Mouse (Mus musculus): ENCODE measurements at regions not wholly inside any gene's neighbourhood (a gene's known extent, or its start where the extent isn't known, plus 50 kb on each side); places are given as distances from the start of the nearest gene placed in this dataset.

- H3K27me3 ChIP-seq (replicated peaks) = no peaks in the 10 kb centered on the region
- ATAC-seq (ENCODE audit: low FRiP score, low read depth) = peak; percentile 45; the same call in 1 of the 2 replicates
- peak overlapping the region; percentile 50; the same call in 1 of the 2 replicates for H3K27ac ChIP-seq
- H3K36me3 ChIP-seq = no peaks in the 10 kb centered on the region
- no peak overlapping the region for H3K9ac ChIP-seq
- H3K9me3 ChIP-seq = no peaks in the 10 kb centered on the region
- H3K4me3 ChIP-seq = no peak overlapping the region
- WGBS = 23% methylated on average over 19 of the region's 19 CpGs
- peaks cover 11% of the 10 kb centered on the region for H3K4me1 ChIP-seq
- peak overlapping the region; percentile 26; the same call in 1 of the 2 replicates for H3K4me2 ChIP-seq (replicated peaks)
These were observed 236.7 kb downstream of the Gm10260 start for GRCm38 (mm10) chr13:97523523-97524412.

GRCm38 (mm10) chr13:97520988-97521547, 239.4 kb downstream of the Gm10260 start:
- Histone ChIP-seq H3K27me3 (replicated peaks) (no peaks in the 10 kb centered on the region), H3K4me3 (no peak overlapping the region), H3K9me3 (no peaks in the 10 kb centered on the region), H3K9ac (no peak overlapping the region), H3K4me1 (peaks cover 11% of the 10 kb centered on the region), H3K36me3 (no peaks in the 10 kb centered on the region), H3K4me2 (replicated peaks) (no peak overlapping the region), H3K27ac (no peak overlapping the region)
- WGBS = 90% methylated on average over 13 of the region's 13 CpGs
- ATAC-seq (ENCODE audit: low FRiP score, low read depth) = no peak

DNA sequence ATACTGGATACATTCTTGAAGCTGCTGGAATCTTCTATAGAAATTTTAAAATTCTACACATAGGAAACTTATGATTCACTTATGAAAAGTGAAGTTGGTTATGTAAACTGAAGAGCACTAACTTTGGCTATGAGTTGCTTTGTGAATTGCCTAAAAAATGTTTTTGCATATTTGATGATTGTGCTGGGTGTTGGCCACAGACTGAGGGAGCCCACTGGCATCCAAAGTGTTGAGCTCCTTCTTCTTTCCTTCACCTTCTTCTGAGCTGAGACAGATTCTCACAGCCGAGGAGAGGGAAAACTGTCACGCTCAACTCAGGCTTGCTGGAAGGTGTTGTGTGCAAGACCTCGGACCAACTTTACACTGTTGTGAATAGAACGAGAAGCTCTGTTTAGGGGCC, 243.7 kb downstream of the Gm10260 start:
- no peak for ATAC-seq (ENCODE audit: low FRiP score, low read depth)
- H3K27me3 ChIP-seq (replicated peaks) = no peaks in the 10 kb centered on the region
- WGBS = 94% methylated on average over 4 of the region's 4 CpGs
- no peaks in the 10 kb centered on the region for H3K9me3 ChIP-seq
- no peak overlapping the region for H3K27ac ChIP-seq
- H3K36me3 ChIP-seq = no peaks in the 10 kb centered on the region
- H3K9ac ChIP-seq = no peak overlapping the region
- no peak overlapping the region for H3K4me3 ChIP-seq
- H3K4me2 ChIP-seq (replicated peaks) = no peak overlapping the region
- peaks cover 12% of the 10 kb centered on the region for H3K4me1 ChIP-seq

DNA sequence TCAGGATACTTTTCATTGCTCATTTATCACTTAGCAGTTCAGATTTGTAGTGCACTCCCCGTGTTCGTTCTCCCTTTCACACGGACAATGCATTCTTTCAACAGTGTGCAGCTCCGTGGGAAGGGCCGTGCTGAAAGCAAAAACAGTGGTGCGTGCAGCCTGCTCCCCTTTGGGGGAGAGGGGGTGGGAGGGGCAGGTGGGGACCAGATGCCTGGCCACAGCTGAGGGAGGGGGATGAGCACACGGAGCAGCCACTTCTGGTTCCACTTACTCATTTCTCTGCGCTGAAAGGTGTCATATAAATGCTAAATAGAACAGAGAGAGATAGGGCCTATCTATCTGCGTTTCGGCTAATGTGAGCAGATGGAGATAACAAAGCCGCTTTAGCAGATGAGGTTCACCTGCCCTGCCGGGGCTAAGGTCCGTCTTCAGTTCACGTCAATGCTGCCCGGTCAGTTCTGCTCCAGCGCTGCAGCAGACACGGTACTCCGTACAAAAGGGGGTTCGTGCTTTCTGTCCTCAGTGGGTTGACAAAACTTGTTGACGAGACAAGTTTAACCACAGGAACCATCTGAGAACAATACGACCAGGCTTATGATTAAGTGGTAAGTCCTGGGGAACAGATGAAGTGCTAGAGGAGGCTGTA, 245.9 kb downstream of the Gm10260 start:
- Histone ChIP-seq H3K4me2 (replicated peaks) (peak overlapping the region; percentile 40), H3K9me3 (no peaks in the 10 kb centered on the region), H3K4me3 (no peak overlapping the region), H3K36me3 (no peaks in the 10 kb centered on the region), H3K27ac (no peak overlapping the region), H3K27me3 (replicated peaks) (no peaks in the 10 kb centered on the region), H3K4me1 (peaks cover 12% of the 10 kb centered on the region), H3K9ac (no peak overlapping the region)
- peak; percentile 72 for ATAC-seq (ENCODE audit: low FRiP score, low read depth)
- 46% methylated on average over 21 of the region's 21 CpGs for WGBS

GRCm38 (mm10) chr13:97512521-97512920, 247.9 kb downstream of the Gm10260 start:
- H3K4me2 ChIP-seq (replicated peaks) = no peak overlapping the region
- no peak for ATAC-seq (ENCODE audit: low FRiP score, low read depth)
- WGBS = 58% methylated on average over 4 of the region's 4 CpGs
- no peaks in the 10 kb centered on the region for H3K36me3 ChIP-seq
- H3K4me3 ChIP-seq = no peak overlapping the region
- no peak overlapping the region for H3K27ac ChIP-seq
- H3K9me3 ChIP-seq = no peaks in the 10 kb centered on the region
- H3K4me1 ChIP-seq = peaks cover 12% of the 10 kb centered on the region
- no peak overlapping the region for H3K9ac ChIP-seq
- H3K27me3 ChIP-seq (replicated peaks) = no peaks in the 10 kb centered on the region

- H3K27me3 ChIP-seq (replicated peaks) = no peaks in the 10 kb centered on the region
- no peak overlapping the region for H3K9ac ChIP-seq
- no peak overlapping the region for H3K4me3 ChIP-seq
- no peaks in the 10 kb centered on the region for H3K36me3 ChIP-seq
- 77% methylated on average over 10 of the region's 10 CpGs for WGBS
- no peak for ATAC-seq (ENCODE audit: low FRiP score, low read depth)
- H3K27ac ChIP-seq = no peak overlapping the region
- H3K4me2 ChIP-seq (replicated peaks) = no peak overlapping the region
- H3K9me3 ChIP-seq = no peaks in the 10 kb centered on the region
- peaks cover 12% of the 10 kb centered on the region for H3K4me1 ChIP-seq
These were observed 249.8 kb downstream of the Gm10260 start for GRCm38 (mm10) chr13:97510431-97511261.

- H3K36me3 ChIP-seq = no peaks in the 10 kb centered on the region
- no peaks in the 10 kb centered on the region for H3K27me3 ChIP-seq (replicated peaks)
- H3K9me3 ChIP-seq = no peaks in the 10 kb centered on the region
- no peak overlapping the region for H3K9ac ChIP-seq
- H3K27ac ChIP-seq = no peak overlapping the region
- no peak overlapping the region for H3K4me2 ChIP-seq (replicated peaks)
- no peak for ATAC-seq (ENCODE audit: low FRiP score, low read depth)
- WGBS = 87% methylated on average over 5 of the region's 5 CpGs
- H3K4me3 ChIP-seq = no peak overlapping the region
- H3K4me1 ChIP-seq = no peaks in the 10 kb centered on the region
These were observed 255.5 kb downstream of the Gm10260 start for GRCm38 (mm10) chr13:97504949-97505348.

DNA sequence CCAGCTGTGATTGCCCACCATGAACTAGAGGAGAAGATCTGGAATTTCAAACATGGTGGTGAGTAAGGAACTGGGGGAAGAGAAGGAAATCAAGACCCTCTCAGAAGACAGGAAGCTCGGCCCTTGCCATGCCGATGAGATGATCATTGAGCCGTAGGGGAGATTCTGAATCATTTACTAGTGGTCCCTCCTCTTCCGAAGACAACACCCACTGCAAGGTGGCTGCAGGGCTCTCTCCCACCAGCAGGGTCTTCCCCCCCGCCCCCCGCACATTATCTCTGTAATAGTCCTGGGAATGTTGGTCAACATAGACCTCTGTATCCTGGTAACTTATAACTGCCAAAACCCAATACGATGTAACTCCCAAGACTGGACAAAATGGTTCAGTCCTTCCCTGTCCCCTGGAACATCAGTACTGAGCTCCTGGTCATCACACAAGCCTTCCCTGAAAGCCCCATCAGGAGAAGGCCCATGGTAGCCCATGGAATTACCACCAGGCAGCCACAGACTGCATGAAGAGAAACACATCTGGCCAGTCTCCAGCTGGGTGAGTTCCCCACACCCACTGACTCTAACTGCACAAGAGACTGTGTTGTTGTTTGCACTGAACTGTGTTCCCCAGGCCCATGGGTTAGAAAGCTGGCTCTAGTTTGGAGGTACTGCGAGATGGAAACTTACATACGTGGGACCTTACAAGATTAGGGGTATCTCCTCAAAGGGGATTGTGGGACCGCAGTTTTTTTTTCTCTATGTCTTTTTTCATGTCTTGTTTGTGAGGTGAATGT, 256.3 kb downstream of the Gm10260 start:
- no peak overlapping the region for H3K4me3 ChIP-seq
- 95% methylated on average over 10 of the region's 10 CpGs for WGBS
- no peaks in the 10 kb centered on the region for H3K4me1 ChIP-seq
- no peaks in the 10 kb centered on the region for H3K9me3 ChIP-seq
- no peaks in the 10 kb centered on the region for H3K36me3 ChIP-seq
- H3K27ac ChIP-seq = no peak overlapping the region
- no peaks in the 10 kb centered on the region for H3K27me3 ChIP-seq (replicated peaks)
- no peak overlapping the region for H3K9ac ChIP-seq
- no peak overlapping the region for H3K4me2 ChIP-seq (replicated peaks)
- ATAC-seq (ENCODE audit: low FRiP score, low read depth) = no peak

DNA sequence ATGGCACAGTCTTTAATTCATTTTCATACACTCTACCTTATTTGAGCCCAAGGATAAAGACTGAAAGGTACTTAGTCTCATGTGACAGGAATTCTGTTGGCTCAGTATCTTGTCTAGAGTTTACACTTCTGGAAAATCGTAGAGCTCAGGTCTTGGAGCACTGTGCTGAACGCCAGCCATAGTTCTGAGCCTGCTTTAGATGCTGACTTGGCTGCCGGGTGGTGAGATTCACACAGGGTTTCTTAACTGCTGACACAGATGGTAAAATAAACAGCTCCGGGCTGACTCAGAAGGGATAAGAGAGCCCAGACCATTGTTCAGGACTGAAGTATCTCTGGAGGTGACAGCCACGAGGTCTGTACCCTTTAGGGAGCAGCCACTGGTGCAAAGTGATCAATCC, 257.0 kb downstream of the Gm10260 start:
- no peak overlapping the region for H3K9ac ChIP-seq
- no peak for ATAC-seq (ENCODE audit: low FRiP score, low read depth)
- no peak overlapping the region for H3K4me2 ChIP-seq (replicated peaks)
- WGBS = 83% methylated on average over 5 of the region's 5 CpGs
- H3K36me3 ChIP-seq = no peaks in the 10 kb centered on the region
- no peak overlapping the region for H3K27ac ChIP-seq
- H3K27me3 ChIP-seq (replicated peaks) = no peaks in the 10 kb centered on the region
- H3K9me3 ChIP-seq = no peaks in the 10 kb centered on the region
- H3K4me3 ChIP-seq = no peak overlapping the region
- no peaks in the 10 kb centered on the region for H3K4me1 ChIP-seq

DNA sequence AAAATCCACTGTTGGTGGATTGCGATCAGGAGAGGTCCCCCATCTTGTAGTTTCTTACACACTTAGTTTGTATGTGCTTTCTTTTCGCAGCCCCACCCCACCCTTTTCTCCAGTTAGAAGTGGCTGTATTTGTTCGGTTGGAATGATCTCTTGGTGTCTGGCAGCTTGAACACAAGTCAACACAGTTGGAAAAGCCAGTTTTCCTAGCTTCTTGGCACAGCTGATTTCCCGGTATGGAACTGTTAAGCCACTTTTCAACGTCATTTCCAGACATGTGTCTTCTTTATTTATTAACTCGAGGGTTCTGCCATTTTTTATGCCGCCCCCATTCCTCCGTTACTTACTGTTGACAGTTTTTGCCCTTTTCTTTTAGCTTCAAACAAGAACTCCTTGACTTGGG, 259.2 kb downstream of the Enc1 start:
- Histone ChIP-seq H3K4me3 (no peak overlapping the region), H3K4me1 (no peaks in the 10 kb centered on the region), H3K4me2 (replicated peaks) (no peak overlapping the region), H3K9me3 (no peaks in the 10 kb centered on the region), H3K36me3 (no peaks in the 10 kb centered on the region), H3K9ac (no peak overlapping the region), H3K27me3 (replicated peaks) (no peaks in the 10 kb centered on the region), H3K27ac (no peak overlapping the region)
- WGBS = 93% methylated on average over 8 of the region's 8 CpGs
- ATAC-seq (ENCODE audit: low FRiP score, low read depth) = no peak

DNA sequence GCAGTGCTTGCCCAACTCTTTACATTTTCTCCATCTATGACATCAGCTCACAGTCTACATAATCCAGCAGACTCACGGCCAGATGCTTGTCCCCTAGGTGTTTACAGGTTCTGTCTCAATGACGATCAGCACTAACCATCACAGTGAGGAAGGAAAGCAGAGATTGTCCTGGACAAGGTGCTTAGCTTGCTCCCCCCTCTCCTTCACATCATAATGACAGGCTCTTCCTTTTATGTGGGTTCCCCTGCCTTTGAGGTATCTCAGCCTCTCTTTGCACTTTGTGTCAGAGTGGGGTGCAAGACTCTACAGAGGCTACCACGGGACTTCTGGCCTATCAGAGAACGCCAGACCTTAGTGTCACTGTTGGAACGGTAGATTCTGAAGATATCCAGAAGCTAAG, 258.1 kb downstream of the Enc1 start:
- H3K4me3 ChIP-seq = no peak overlapping the region
- no peaks in the 10 kb centered on the region for H3K9me3 ChIP-seq
- 89% methylated on average over 5 of the region's 5 CpGs for WGBS
- H3K27me3 ChIP-seq (replicated peaks) = no peaks in the 10 kb centered on the region
- no peak overlapping the region for H3K4me2 ChIP-seq (replicated peaks)
- ATAC-seq (ENCODE audit: low FRiP score, low read depth) = no peak
- no peak overlapping the region for H3K27ac ChIP-seq
- H3K36me3 ChIP-seq = no peaks in the 10 kb centered on the region
- no peaks in the 10 kb centered on the region for H3K4me1 ChIP-seq
- H3K9ac ChIP-seq = no peak overlapping the region
